Mouse (Mus musculus) midbrain, postnatal 0 days (tissue): ENCODE data around the gene Ano4. TPM values are rescaled to one million over a fixed set of nuclear protein-coding genes. Genes with fewer than 3 reads are reported as not detected.

Source experiments
- ATAC-seq: fragments of 200-750 bp; cut with Nextera tagmentation; 2 replicates; pipeline ENCODE4 v1.8.0; 2017; ENCODE audit warnings: moderate number of reproducible peaks, mild to moderate bottlenecking, moderate TSS enrichment, moderate library complexity; ENCODE audit not compliant: low FRiP score
- DNase-seq: peaks from one replicate; pipeline ENCODE4 v3.0.0-alpha.2; 2015; ENCODE audit warnings: low spot score
- H3K27ac ChIP-seq: fragments of 300-500 bp; sonication (generic); 2 replicates; pipeline ENCODE4 v1.5.1; 2014; ENCODE audit warnings: low read depth, mild to moderate bottlenecking, low read length, mixed read lengths
- H3K27me3 ChIP-seq: fragments of 300-500 bp; sonication (generic); 2 replicates; pipeline ENCODE4 v1.6.1; 2014; ENCODE audit warnings: low read length, control low read depth, mixed read lengths; ENCODE audit not compliant: insufficient read depth
- H3K36me3 ChIP-seq: fragments of 300-500 bp; sonication (generic); 2 replicates; pipeline ENCODE4 v1.6.1; 2014; ENCODE audit warnings: low read length, control low read depth, mixed read lengths; ENCODE audit not compliant: insufficient read depth
- H3K4me1 ChIP-seq: fragments of 300-500 bp; sonication (generic); 2 replicates; pipeline ENCODE4 v1.6.1; 2014; ENCODE audit warnings: mild to moderate bottlenecking, control low read depth, antibody characterized with exemption, low read length, mixed read lengths; ENCODE audit not compliant: insufficient read depth
- H3K4me2 ChIP-seq: fragments of 300-500 bp; sonication (generic); 2 replicates; pipeline ENCODE4 v1.6.1; 2014; ENCODE audit warnings: low read depth, mild to moderate bottlenecking, low read length, mixed read lengths; ENCODE audit not compliant: poor library complexity, severe bottlenecking
- H3K4me3 ChIP-seq: fragments of 300-500 bp; sonication (generic); 2 replicates; pipeline ENCODE4 v1.5.1; 2014; ENCODE audit warnings: low read depth, mild to moderate bottlenecking, low read length, moderate library complexity
- H3K9ac ChIP-seq: fragments of 300-500 bp; sonication (generic); replicated peaks from 2 replicates; pipeline ENCODE4 v1.6.1; 2014; ENCODE audit warnings: mild to moderate bottlenecking, low read length, moderate library complexity, mixed read lengths; ENCODE audit not compliant: poor library complexity, severe bottlenecking
- H3K9me3 ChIP-seq: fragments of 300-500 bp; sonication (generic); 2 replicates; pipeline ENCODE4 v1.6.1; 2016; ENCODE audit warnings: low read length, control low read depth
- CTCF ChIP-seq: IDR thresholded peaks from 2 replicates; pipeline ENCODE4 v1.5.1; 2016; ENCODE audit warnings: antibody characterized with exemption, mild to moderate bottlenecking
- WGBS: fragments of 180-500 bp; shearing (Covaris S2); extraction: QIAGEN DNeasy Blood & Tissue Kit; methylation state at CpG from one replicate; pipeline ENCODE4 v1.1.7; 2014; 5-methylcytosine and 5-hydroxymethylcytosine counted together
- polyA plus RNA-seq: library from polyadenylated mRNA; unstranded; fragments of >200 nt; fragmentation: Nextera tagmentation; extraction: Ambion mirVana; gene quantifications from 2 replicates; pipeline ENCODE4 v1.2.1, GENCODE M21; 2015
- total RNA-seq: library from RNA; depleted of rRNA; stranded (reverse); fragments of >200 nt; gene quantifications from 2 replicates; pipeline ENCODE4 v1.2.3, GENCODE M21; 2014

Gene Ano4
- total and polyA plus RNA-seq, 2 experiments from 2014 or later, result 5.8 to 11.3 TPM

GRCm38 (mm10) chr10:89008303-89008702 lies 336.3 kb downstream of the Ano4 start:
- H3K36me3 ChIP-seq, result no peaks in the 10 kb centered on the region
- WGBS, result 67% methylated on average over 1 of the region's 1 CpGs
- H3K4me2 ChIP-seq, result no peak overlapping the region
- ATAC-seq (no peak), DNase-seq (no peak)
- no peak overlapping the region for H3K27ac ChIP-seq
- TF ChIP-seq CTCF, result no peak
- no peak overlapping the region for H3K9ac ChIP-seq
- H3K27me3 ChIP-seq, result no peaks in the 10 kb centered on the region
- no peak overlapping the region for H3K4me3 ChIP-seq
- H3K9me3 ChIP-seq, result no peaks in the 10 kb centered on the region
- no peaks in the 10 kb centered on the region for H3K4me1 ChIP-seq

- no peak overlapping the region for H3K4me2 ChIP-seq
- no peaks in the 10 kb centered on the region for H3K27me3 ChIP-seq
- no peaks in the 10 kb centered on the region for H3K4me1 ChIP-seq
- no peak overlapping the region for H3K27ac ChIP-seq
- H3K9ac ChIP-seq, result no peak overlapping the region
- TF ChIP-seq CTCF, result no peak
- ATAC-seq (no peak), DNase-seq (no peak)
- no peaks in the 10 kb centered on the region for H3K9me3 ChIP-seq
- no peak overlapping the region for H3K4me3 ChIP-seq
- 95% methylated on average over 3 of the region's 3 CpGs for WGBS
- H3K36me3 ChIP-seq, result no peaks in the 10 kb centered on the region
Observed at GRCm38 (mm10) chr10:89004518-89004917, 340.0 kb downstream of the Ano4 start.

- Histone ChIP-seq H3K27me3 (no peaks in the 10 kb centered on the region), H3K4me3 (no peak overlapping the region), H3K9ac (no peak overlapping the region), H3K4me2 (no peak overlapping the region), H3K27ac (no peak overlapping the region), H3K4me1 (no peaks in the 10 kb centered on the region), H3K9me3 (no peaks in the 10 kb centered on the region), H3K36me3 (no peaks in the 10 kb centered on the region)
- peak; percentile 19 for DNase-seq
- WGBS, result 59% methylated on average over 6 of the region's 6 CpGs
- ATAC-seq, result no peak
- TF ChIP-seq CTCF, result no peak
Observed at GRCm38 (mm10) chr10:88986925-88987324, 357.6 kb downstream of the Ano4 start.

GRCm38 (mm10) chr10:88983444-88983843 lies 361.1 kb downstream of the Ano4 start:
- peak; percentile 30; the same call in 1 of the 2 replicates for TF ChIP-seq CTCF
- H3K4me3 ChIP-seq, result no peak overlapping the region
- H3K9ac ChIP-seq, result no peak overlapping the region
- no peaks in the 10 kb centered on the region for H3K4me1 ChIP-seq
- DNase-seq (no peak), ATAC-seq (no peak)
- H3K27me3 ChIP-seq, result no peaks in the 10 kb centered on the region
- H3K36me3 ChIP-seq, result no peaks in the 10 kb centered on the region
- no peak overlapping the region for H3K4me2 ChIP-seq
- whole genome bisulfite sequencing, result 36% methylated on average over 8 of the region's 8 CpGs
- no peaks in the 10 kb centered on the region for H3K9me3 ChIP-seq
- no peak overlapping the region for H3K27ac ChIP-seq

GRCm38 (mm10) chr10:88979451-88979850 lies 365.1 kb downstream of the Ano4 start:
- DNase-seq (no peak), ATAC-seq (no peak)
- no peak for TF ChIP-seq CTCF
- no peaks in the 10 kb centered on the region for H3K9me3 ChIP-seq
- no peak overlapping the region for H3K9ac ChIP-seq
- no peaks in the 10 kb centered on the region for H3K36me3 ChIP-seq
- no peak overlapping the region for H3K4me3 ChIP-seq
- H3K27ac ChIP-seq, result no peak overlapping the region
- no peak overlapping the region for H3K4me2 ChIP-seq
- WGBS, result 86% methylated on average over 4 of the region's 4 CpGs
- H3K4me1 ChIP-seq, result no peaks in the 10 kb centered on the region
- H3K27me3 ChIP-seq, result no peaks in the 10 kb centered on the region

- Histone ChIP-seq H3K4me3 (no peak overlapping the region), H3K4me2 (no peak overlapping the region), H3K9me3 (no peaks in the 10 kb centered on the region), H3K27ac (no peak overlapping the region), H3K9ac (no peak overlapping the region), H3K4me1 (no peaks in the 10 kb centered on the region), H3K36me3 (no peaks in the 10 kb centered on the region), H3K27me3 (no peaks in the 10 kb centered on the region)
- TF ChIP-seq CTCF, result no peak
- ATAC-seq (no peak), DNase-seq (no peak)
- 64% methylated on average over 6 of the region's 6 CpGs for WGBS
Observed at GRCm38 (mm10) chr10:88978932-88979331, 365.6 kb downstream of the Ano4 start.
